Mouse (Mus musculus) stomach, embryonic 15.5 days (tissue): ENCODE data around the gene Ccl24. TPM values are rescaled to one million over a fixed set of nuclear protein-coding genes. Genes with fewer than 3 reads are reported as not detected.
A peak's percentile ranks its signal among the peaks of the same experiment; 100 is the strongest.

ENCODE experiments used
- ATAC-seq: fragments of 200-750 bp; cut with Nextera tagmentation; 2 replicates; pipeline ENCODE4 v1.8.0; 2017; ENCODE audit warnings: low read depth, moderate number of reproducible peaks, moderate TSS enrichment; ENCODE audit not compliant: insufficient read depth, low FRiP score
- H3K27ac ChIP-seq: fragments of 300-500 bp; sonication (generic); 2 replicates; pipeline ENCODE4 v1.5.1; 2015; ENCODE audit warnings: mild to moderate bottlenecking, inconsistent platforms
- H3K27me3 ChIP-seq: fragments of 300-500 bp; sonication (generic); replicated peaks from 2 replicates; pipeline ENCODE4 v1.6.1; 2015; ENCODE audit warnings: inconsistent platforms
- H3K36me3 ChIP-seq: fragments of 300-500 bp; sonication (generic); 2 replicates; pipeline ENCODE4 v1.6.1; 2015; ENCODE audit warnings: inconsistent platforms
- H3K4me1 ChIP-seq: fragments of 300-500 bp; sonication (generic); 2 replicates; pipeline ENCODE4 v1.6.1; 2015; ENCODE audit warnings: inconsistent platforms
- H3K4me2 ChIP-seq: fragments of 300-500 bp; sonication (generic); 2 replicates; pipeline ENCODE4 v1.6.1; 2015; ENCODE audit warnings: mild to moderate bottlenecking, inconsistent platforms
- H3K4me3 ChIP-seq: fragments of 300-500 bp; sonication (generic); replicated peaks from 2 replicates; pipeline ENCODE4 v1.5.1; 2015; ENCODE audit warnings: inconsistent platforms
- H3K9ac ChIP-seq: fragments of 300-500 bp; sonication (generic); 2 replicates; pipeline ENCODE4 v1.6.1; 2015; ENCODE audit warnings: inconsistent platforms
- H3K9me3 ChIP-seq: fragments of 300-500 bp; sonication (generic); 2 replicates; pipeline ENCODE4 v1.6.1; 2016; ENCODE audit warnings: inconsistent platforms
- WGBS: fragments of 180-500 bp; shearing (Covaris S2); methylation state at CpG from one replicate; pipeline ENCODE4 v1.1.7; 2015; 5-methylcytosine and 5-hydroxymethylcytosine counted together
- polyA plus RNA-seq: library from polyadenylated mRNA; unstranded; fragments of >200 nt; fragmentation: Nextera tagmentation; extraction: Ambion mirVana; gene quantifications from 2 replicates; pipeline ENCODE4 v1.2.1, GENCODE M21; 2015

Ccl24 gene
- polyA plus RNA-seq, 1 experiment from 2014 or later = 6.7 TPM

- no peak overlapping the region for H3K4me2 ChIP-seq
- no peak for ATAC-seq
- no peaks in the 10 kb centered on the region for H3K4me1 ChIP-seq
- H3K27ac ChIP-seq = no peak overlapping the region
- WGBS = 56% methylated on average over 4 of the region's 4 CpGs
- H3K9me3 ChIP-seq = no peaks in the 10 kb centered on the region
- no peaks in the 10 kb centered on the region for H3K36me3 ChIP-seq
- no peak overlapping the region for H3K9ac ChIP-seq
- no peaks in the 10 kb centered on the region for H3K27me3 ChIP-seq
- H3K4me3 ChIP-seq = no peak overlapping the region
Measured at GRCm38 (mm10) chr5:135576055-135576454, 3.2 kb upstream of the Ccl24 start.

GRCm38 (mm10) chr5:135568698-135569097 lies 4.2 kb downstream of the Ccl24 start:
- H3K27ac ChIP-seq = no peak overlapping the region
- no peaks in the 10 kb centered on the region for H3K27me3 ChIP-seq
- H3K9me3 ChIP-seq = no peaks in the 10 kb centered on the region
- WGBS = 63% methylated on average over 6 of the region's 6 CpGs
- no peak for ATAC-seq
- no peaks in the 10 kb centered on the region for H3K4me1 ChIP-seq
- no peak overlapping the region for H3K9ac ChIP-seq
- no peaks in the 10 kb centered on the region for H3K36me3 ChIP-seq
- no peak overlapping the region for H3K4me3 ChIP-seq
- H3K4me2 ChIP-seq = no peak overlapping the region

- ATAC-seq = no peak
- no peaks in the 10 kb centered on the region for H3K36me3 ChIP-seq
- H3K9me3 ChIP-seq = no peaks in the 10 kb centered on the region
- no peaks in the 10 kb centered on the region for H3K27me3 ChIP-seq
- no peaks in the 10 kb centered on the region for H3K4me1 ChIP-seq
- no peak overlapping the region for H3K4me2 ChIP-seq
- no peak overlapping the region for H3K9ac ChIP-seq
- no peak overlapping the region for H3K4me3 ChIP-seq
- H3K27ac ChIP-seq = no peak overlapping the region
- 79% methylated on average over 6 of the region's 6 CpGs for WGBS
Measured at GRCm38 (mm10) chr5:135567556-135568265, 5.1 kb downstream of the Ccl24 start.

- H3K27me3 ChIP-seq = no peaks in the 10 kb centered on the region
- no peak for ATAC-seq
- no peaks in the 10 kb centered on the region for H3K36me3 ChIP-seq
- H3K27ac ChIP-seq = no peak within 1 kb of the TSS
- no peaks in the 10 kb centered on the region for H3K4me1 ChIP-seq
- H3K9ac ChIP-seq = no peak within 1 kb of the TSS
- no peaks in the 10 kb centered on the region for H3K9me3 ChIP-seq
- no peak within 1 kb of the TSS for H3K4me3 ChIP-seq
- 82% methylated on average over 3 of the region's 3 CpGs for WGBS
- H3K4me2 ChIP-seq = no peak within 1 kb of the TSS
Measured at GRCm38 (mm10) chr5:135563469-135563868, 9.4 kb downstream of the Ccl24 start, which contains the start of gene Ccl26. Gene Ccl26, minus strand, starts transcription at chr5:135563569.

- Histone ChIP-seq H3K36me3 (no peaks in the 10 kb centered on the region), H3K27ac (0 out of 2 replicates have a peak overlapping the region, but pooled peaks have one; percentile 1), H3K9ac (no peak overlapping the region), H3K27me3 (no peaks in the 10 kb centered on the region), H3K9me3 (no peaks in the 10 kb centered on the region), H3K4me2 (no peak overlapping the region), H3K4me3 (no peak overlapping the region), H3K4me1 (peaks cover 4% of the 10 kb centered on the region; the same call in 1 of the 2 replicates)
- 56% methylated on average over 3 of the region's 3 CpGs for WGBS
- ATAC-seq = no peak
Measured at GRCm38 (mm10) chr5:135557671-135558070, 15.2 kb downstream of the Ccl24 start.

GRCm38 (mm10) chr5:135557051-135557450 lies 15.8 kb downstream of the Ccl24 start:
- no peaks in the 10 kb centered on the region for H3K27me3 ChIP-seq
- 29% methylated on average over 4 of the region's 4 CpGs for WGBS
- H3K36me3 ChIP-seq = no peaks in the 10 kb centered on the region
- ATAC-seq = peak; percentile 50; the same call in 1 of the 2 replicates
- no peak overlapping the region for H3K9ac ChIP-seq
- no peak overlapping the region for H3K4me3 ChIP-seq
- H3K4me2 ChIP-seq = no peak overlapping the region
- peaks cover 4% of the 10 kb centered on the region; the same call in 1 of the 2 replicates for H3K4me1 ChIP-seq
- no peaks in the 10 kb centered on the region for H3K9me3 ChIP-seq
- H3K27ac ChIP-seq = 0 out of 2 replicates have a peak overlapping the region, but pooled peaks have one; percentile 1

- H3K36me3 ChIP-seq = no peaks in the 10 kb centered on the region
- 71% methylated on average over 3 of the region's 4 CpGs for WGBS
- no peak overlapping the region for H3K9ac ChIP-seq
- no peaks in the 10 kb centered on the region for H3K9me3 ChIP-seq
- no peak overlapping the region for H3K27ac ChIP-seq
- no peak overlapping the region for H3K4me2 ChIP-seq
- H3K4me1 ChIP-seq = peaks cover 4% of the 10 kb centered on the region; the same call in 1 of the 2 replicates
- H3K27me3 ChIP-seq = no peaks in the 10 kb centered on the region
- ATAC-seq = no peak
- no peak overlapping the region for H3K4me3 ChIP-seq
Measured at GRCm38 (mm10) chr5:135556259-135556658, 16.6 kb downstream of the Ccl24 start.

GRCm38 (mm10) chr5:135551591-135551990 lies 21.3 kb downstream of the Ccl24 start:
- H3K9ac ChIP-seq = no peak overlapping the region
- WGBS = 72% methylated on average over 3 of the region's 3 CpGs
- no peaks in the 10 kb centered on the region for H3K27me3 ChIP-seq
- no peak for ATAC-seq
- no peak overlapping the region for H3K27ac ChIP-seq
- H3K4me1 ChIP-seq = no peaks in the 10 kb centered on the region
- H3K4me2 ChIP-seq = no peak overlapping the region
- no peak overlapping the region for H3K4me3 ChIP-seq
- no peaks in the 10 kb centered on the region for H3K9me3 ChIP-seq
- no peaks in the 10 kb centered on the region for H3K36me3 ChIP-seq

- no peak overlapping the region for H3K4me3 ChIP-seq
- H3K36me3 ChIP-seq = no peaks in the 10 kb centered on the region
- ATAC-seq = no peak
- H3K4me1 ChIP-seq = no peaks in the 10 kb centered on the region; the same call in 1 of the 2 replicates
- no peak overlapping the region for H3K4me2 ChIP-seq
- 28% methylated on average over 3 of the region's 3 CpGs for WGBS
- H3K9ac ChIP-seq = no peak overlapping the region
- H3K27ac ChIP-seq = no peak overlapping the region
- no peaks in the 10 kb centered on the region for H3K9me3 ChIP-seq
- H3K27me3 ChIP-seq = no peaks in the 10 kb centered on the region
Measured at GRCm38 (mm10) chr5:135550910-135551309, 21.9 kb downstream of the Ccl24 start.

GRCm38 (mm10) chr5:135547990-135548389 lies 24.9 kb downstream of the Ccl24 start:
- no peak overlapping the region for H3K4me3 ChIP-seq
- no peaks in the 10 kb centered on the region for H3K27me3 ChIP-seq
- 56% methylated on average over 2 of the region's 2 CpGs for WGBS
- no peak for ATAC-seq
- no peak overlapping the region for H3K27ac ChIP-seq
- H3K36me3 ChIP-seq = no peaks in the 10 kb centered on the region
- no peaks in the 10 kb centered on the region for H3K9me3 ChIP-seq
- no peak overlapping the region for H3K9ac ChIP-seq
- H3K4me2 ChIP-seq = no peak overlapping the region
- H3K4me1 ChIP-seq = peaks cover 6% of the 10 kb centered on the region

- H3K4me2 ChIP-seq = peak within 1 kb of the TSS; percentile 92
- H3K9me3 ChIP-seq = no peaks in the 10 kb centered on the region
- peak within 1 kb of the TSS; percentile 65 for H3K4me3 ChIP-seq
- ATAC-seq = peak; percentile 98
- peaks cover 6% of the 10 kb centered on the region for H3K4me1 ChIP-seq
- peak within 1 kb of the TSS; percentile 12; the same call in 1 of the 2 replicates for H3K27ac ChIP-seq
- no peaks in the 10 kb centered on the region for H3K27me3 ChIP-seq
- under 1% methylated on average over 46 of the region's 46 CpGs for WGBS
- H3K9ac ChIP-seq = peak within 1 kb of the TSS; percentile 36; the same call in 1 of the 2 replicates
- no peaks in the 10 kb centered on the region for H3K36me3 ChIP-seq
Measured at GRCm38 (mm10) chr5:135544865-135545797, 27.7 kb downstream of the Ccl24 start, which contains the start of gene Hip1. Gene Hip1, minus strand, starts transcription at chr5:135545120.
